Mouse (Mus musculus): Measurements from ENCODE around the gene Ice1.

Ice1 gene

DNA sequence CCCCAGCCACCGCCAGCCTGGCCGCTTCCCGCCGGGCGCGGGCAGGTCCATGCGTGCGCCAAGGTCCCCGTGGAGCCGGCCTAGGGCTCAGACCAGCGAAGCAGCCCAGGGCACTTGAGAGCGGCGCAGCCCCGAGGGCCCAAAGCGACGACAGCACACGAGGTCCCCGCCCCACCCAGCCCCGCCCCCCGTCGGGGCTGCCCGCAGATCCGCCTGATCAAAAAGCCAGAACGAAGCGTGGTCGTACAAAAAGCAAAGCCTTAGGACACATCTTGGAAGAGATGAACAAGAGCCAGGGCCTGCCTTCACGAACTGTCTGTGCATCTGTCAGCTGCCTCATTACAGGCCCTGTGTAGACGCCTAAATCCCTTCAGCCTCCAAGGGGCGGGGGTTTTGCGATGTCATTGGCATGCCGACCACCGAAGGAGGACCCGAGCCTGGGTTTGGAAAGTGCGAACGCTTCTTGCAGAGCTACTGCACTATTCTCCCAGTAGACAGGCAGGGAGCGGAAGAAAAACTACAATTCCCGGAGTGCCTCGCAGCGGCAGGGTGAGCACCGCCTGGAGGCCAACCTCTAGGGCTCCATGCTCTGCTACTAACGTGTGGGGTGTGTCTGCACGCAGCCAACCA is 343 bp upstream of the Ice1 start:
- peak; percentile 98 for DNase-seq

DNA sequence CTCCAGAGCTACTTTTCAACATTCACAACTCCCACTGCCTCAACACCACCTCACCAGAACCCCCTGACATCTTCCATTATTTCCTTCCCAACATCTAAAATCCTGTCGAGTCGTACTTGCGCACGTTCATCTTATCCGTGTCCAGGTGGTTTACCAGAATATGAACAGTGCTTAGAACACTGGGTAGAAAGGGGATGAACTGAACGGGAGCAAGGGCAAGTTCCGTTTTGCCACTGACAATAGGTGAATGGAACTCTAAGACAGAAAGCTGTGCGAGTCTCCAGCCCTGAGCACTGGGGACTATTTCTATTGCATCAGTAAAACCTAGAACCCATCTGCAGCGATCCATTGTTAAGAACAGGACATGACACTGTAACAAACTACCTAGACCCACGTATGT is 728 bp downstream of the Ice1 start:
- no peak for DNase-seq

DNA sequence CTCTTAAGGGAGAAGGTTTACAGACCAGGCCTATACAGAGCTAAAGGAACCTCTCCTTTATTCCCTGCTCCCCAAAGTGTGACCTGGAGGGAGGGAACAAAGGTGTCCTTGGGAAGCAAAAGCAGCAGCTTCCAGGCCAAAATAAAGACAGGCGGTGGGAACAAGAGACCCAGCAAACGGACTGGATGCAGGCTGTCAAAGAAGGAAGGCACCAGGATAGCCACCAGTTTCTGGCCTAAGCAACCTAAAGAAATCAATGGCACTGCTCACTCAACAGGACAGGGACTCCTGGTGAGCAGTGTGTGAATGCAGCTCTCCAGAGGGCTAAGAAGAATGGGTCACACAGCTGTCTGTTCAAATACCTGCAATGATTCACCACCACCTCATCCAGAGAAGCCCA is 1.8 kb downstream of the Ice1 start:
- no peak for DNase-seq

DNA sequence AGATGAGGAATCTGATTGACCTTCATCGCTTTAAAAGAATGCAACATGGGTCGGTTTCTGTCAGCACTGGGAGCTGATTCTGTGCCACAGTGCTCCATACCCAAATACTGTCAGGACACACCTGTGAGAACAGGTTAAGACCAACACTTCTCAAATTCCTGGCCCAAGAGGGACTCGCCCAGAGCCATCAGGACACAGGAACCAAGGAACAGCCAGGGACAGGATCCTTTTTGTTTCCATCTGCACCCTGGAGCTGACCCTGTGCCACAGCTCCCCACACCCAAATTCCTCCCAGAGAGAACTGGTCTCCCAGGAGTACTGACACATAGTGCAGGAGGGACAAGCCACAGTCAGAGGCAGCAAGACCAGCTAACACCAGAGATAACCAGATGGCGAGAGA is 11.0 kb downstream of the Ice1 start:
- DNase-seq = no peak

DNA sequence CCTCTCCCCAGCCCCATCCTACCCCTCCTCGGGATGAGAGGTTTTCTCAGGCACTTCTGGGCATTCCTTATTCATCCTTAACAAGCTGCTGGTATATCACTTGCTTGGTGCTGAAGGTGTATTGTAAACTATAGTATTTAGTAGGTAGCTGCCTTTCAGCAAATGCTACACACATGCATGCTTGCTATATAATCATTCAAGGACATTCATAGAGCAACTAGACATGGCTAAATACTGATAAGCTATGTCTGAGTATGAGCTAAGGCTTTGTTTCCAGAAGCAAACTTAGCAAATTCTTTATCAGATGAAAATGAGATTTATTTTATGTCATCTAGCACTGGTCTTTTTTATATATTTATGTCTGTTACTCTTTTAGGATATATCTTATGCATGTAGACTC is 11.8 kb downstream of the Ice1 start:
- DNase-seq = no peak

DNA sequence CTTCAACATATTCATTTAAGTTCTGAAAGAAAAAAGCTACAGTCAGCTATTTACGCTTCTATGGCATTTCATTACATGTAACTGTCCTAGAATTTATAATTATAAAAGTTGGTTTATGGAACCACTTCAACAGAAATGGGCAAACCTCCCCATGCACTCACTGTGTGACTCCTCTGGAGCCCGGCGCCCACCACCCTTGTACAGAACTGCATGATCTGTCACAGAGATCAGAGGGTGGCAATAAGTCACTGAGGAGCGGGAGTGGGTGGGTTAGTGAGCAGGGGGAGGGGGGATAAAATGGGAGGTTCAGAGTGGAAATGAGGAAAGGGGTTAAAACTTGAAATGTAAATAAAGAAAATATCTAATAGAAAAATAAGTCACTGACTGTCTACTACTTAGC is 13.0 kb downstream of the Ice1 start:
- no peak for DNase-seq

DNA sequence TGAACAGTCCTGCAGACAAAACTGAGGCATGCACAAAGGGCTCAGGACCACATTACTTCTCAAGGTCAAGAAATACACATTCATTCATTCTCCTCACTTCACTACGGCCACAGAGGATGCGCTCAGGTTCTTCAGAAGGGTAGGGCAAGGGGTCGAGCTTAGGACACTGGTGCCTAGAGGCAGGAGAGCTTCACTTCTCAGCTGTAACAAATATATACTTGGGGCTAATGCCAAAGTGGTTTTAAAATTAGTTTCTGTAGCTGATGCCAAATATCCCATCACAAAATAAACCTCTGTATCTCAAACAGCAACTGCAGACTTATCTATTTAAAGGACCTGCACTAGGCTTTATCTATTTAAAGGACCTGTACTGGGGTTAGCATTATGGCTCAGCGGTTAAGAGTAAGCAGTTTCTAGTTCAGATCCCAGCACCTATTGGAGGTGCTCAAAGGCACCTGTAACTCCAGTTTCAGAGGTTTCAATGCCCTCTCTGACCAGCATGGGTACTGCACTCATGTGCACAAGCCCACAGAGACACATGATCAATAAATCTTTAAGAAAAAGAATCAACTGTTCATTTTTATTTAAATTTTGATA is 14.9 kb downstream of the Ice1 start:
- no peak for DNase-seq

DNA sequence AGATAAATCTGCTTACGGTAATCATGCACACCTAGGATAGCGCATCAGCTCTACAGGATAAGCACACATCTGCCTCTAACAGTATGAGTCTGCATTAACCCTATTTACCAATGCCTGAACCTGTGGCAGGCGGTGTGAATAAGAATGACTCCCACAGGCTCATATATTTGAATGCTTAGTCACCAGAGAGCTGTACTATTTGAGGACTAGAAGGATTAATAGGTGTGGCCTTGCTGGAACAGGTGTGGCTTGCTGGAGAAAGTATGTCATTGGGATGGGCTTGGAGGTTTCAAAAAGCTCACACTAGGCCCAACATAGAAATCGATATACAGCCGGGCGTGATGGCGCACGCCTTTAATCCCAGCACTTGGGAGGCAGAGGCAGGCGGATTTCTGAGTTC is 15.9 kb downstream of the Ice1 start:
- DNase-seq = no peak

DNA sequence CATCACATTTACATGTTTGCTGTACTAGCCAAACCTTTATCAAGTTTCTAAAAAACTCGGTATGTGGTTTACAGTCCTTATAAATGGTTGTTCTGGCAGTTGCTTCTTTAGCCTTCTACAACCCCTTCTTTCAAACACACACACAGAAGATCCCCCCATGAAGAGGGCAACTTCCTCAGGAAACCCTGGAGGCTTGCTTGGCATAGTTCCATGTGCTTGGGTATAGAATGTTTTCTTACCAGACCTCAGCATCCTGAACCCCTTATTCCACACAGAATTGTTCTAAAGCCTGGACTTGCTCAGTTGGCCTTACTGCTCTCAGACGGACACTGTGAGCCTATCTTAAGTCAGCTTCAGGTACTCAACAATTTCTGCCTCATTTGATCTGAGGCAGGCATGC is 24.6 kb downstream of the Ice1 start:
- no peak for DNase-seq

DNA sequence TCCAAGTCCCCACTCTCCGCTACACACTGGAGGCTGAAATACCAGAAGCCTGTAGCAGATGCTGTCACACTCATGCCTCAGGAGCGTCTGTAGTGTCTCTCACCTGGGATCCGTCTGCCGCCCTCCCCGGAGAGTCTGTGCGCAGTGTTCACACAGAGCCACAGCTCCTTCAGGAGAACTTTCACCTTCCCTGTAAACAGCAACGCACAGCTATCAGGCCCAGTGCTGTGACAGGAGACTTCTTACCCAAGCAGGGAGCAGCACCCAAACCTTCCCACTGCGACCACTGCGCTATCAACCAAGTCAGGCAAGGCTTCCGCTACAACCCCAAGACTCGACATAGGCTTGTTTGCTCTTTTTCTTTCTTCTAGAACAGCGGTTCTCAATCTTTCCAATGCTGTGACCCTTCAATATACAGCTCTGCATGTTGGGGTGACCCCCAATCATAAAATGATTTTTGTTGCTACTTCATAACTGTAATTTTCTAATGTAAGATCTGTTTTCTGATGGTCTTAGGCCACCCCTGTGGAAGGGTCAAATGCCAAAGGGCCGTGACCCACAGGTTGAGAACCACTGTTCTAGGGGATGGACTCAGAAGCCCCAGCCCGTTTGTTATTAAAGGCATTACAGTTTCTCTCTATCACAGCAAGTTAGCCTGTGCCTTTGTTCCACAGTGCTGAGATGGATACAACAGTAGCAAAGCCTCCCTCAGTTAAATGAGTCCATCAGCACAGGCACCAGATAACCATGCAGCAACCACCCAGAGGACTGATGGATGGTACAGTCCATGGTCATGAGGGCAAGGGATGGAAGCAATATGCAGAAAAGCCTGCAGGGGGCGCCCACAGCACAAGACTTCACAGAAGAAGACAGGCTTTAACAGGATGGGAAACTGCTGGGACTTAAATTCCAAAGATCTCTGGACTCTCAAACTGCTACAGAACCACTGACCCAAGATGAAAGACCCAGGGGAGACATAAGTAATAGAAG is 26.7 kb downstream of the Ice1 start:
- DNase-seq = peak; percentile 76

DNA sequence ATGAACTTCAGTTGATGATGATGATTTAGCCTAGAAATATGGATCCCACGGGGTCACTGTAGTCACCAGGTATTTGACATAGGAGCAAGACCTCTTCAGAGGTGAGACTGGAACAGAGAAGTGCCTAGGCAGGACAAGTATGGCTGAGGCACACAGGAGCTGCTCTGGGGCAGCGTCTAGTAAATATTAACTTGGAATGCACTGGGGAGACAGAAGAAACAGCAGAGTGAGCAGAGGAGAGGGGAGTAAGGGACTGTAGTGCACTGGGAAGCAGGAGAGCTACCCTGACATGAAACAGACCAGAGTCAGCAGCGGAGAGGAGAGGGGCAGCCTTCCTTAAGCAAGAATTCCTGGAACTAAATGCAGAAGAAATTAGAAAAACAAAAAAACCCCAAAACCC is 27.8 kb downstream of the Ice1 start:
- no peak for DNase-seq

DNA sequence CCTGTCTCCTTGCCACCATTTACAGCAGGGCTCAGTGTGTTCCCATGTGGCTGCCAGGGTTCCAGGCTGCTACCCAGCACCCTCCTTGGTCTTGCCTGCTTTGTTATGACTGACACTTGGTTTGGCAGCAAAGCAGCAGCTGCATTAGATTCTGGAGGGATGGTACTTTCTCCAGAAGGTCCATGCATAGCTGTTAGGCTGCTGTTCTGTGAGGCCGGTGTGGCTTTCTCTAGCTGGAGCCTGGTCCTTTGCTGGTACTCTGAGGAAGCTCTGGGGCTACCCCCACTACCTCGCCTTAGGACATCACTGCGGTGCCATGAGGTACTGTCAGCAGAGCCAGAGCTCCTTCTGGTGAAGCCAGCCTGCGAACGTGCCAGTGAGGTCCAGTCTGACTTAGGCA is 32.1 kb downstream of the Ice1 start:
- no peak for DNase-seq

DNA sequence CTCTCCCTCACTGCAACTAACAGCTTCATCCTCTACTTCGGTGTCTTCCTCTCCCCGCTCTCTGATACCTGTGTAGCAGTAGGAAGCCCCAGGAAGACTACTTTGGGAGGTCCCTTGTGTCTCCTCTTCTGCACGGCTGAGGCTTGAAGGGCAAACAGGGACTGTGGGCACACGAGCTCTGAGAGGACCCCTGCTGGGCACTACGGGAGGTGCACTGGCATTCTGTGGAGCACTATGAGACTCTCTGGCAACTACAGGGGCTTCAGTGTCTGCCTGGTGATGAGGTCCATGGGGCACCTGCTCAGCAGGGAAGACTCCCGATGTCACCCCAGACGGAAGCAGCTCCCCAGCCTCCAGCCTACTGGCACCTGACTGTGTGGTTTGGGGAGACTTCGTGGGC is 32.7 kb downstream of the Ice1 start:
- no peak for DNase-seq

DNA sequence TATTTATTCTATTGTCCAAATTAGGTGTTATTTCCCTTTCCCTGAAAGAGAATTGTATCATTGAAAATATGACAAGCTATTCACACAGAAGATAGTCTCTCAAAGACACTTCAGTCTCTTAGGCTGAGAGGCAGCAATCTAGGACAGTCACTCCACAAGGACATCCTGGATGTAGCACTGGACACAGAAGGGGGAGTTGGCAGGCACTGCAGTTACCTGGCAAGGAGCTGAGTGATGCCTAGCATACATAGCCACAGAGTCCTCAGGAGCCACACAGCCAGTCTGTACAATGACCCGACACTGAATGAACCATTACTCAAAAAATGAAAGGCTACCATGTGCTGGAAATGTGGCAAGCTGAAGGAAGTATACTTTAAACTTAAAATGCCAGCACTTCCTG is 35.9 kb downstream of the Ice1 start:
- DNase-seq = no peak

DNA sequence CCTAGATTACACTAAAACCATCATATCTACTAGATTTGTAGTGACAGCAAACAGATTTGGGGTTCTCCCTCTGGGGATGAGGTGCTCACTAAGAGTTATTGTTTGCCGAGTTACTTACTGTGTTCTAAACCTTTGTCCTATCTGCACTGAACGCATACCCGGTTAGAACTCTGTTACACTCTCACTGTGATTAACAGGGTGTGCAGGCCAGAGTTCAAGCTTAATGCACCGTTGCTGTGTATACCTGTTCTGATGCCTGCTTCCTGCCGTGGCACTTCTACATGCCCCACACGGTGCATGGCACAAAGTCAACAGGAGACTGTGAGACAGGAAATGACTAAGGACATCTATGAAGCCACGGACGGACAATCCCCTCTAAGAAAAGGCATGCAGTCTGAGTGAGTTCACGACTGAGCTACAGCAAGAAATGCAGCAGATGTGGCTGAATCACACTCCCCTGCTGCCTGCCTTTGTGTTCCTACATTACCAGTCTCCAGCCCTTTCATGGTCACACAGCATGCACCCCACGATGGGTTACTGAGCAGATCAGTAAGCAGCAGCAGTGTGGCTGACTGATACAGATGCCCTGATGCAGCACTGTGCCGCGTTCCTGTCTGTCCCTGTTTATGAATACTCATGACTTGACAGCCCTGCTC is 37.3 kb downstream of the Ice1 start:
- no peak for DNase-seq

DNA sequence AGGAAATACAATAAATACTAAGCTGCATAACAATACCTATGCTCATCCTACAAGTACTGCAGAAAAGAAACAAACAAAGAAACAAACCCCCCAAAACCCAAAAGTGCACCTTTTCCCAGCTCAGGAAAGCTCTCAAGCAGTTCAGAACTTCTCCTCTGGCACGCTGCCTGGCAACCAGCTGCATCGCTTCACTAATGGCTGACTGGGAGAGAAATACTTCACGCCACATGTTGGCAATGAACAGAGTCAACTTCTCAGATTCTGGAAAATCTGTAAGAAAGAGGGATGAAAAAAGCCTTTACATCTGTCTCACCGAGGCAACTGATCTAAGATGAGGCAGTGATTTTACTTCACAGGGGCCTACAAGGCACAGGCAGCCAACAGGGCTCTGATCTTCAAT is 38.5 kb downstream of the Ice1 start:
- peak; percentile 65 for DNase-seq

DNA sequence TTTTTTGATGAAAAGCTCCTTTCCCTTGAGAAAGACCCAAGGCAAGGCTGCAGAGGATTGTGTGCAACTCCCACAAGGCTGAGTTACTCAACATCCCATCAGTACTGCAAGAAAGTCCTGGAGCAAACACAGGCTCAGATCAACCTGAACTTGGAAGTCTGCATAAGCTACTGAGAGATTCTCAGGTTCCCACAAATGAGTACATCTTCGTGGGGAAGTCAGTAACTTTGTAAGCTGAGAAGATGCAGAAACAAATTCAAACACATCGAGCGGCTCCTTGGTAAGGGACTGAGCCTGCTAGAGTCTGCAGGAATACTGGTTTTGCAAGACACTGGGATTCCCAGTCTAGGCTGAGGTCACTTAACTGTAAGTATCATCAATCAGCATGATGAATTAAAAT is 40.5 kb downstream of the Ice1 start:
- DNase-seq = no peak

DNA sequence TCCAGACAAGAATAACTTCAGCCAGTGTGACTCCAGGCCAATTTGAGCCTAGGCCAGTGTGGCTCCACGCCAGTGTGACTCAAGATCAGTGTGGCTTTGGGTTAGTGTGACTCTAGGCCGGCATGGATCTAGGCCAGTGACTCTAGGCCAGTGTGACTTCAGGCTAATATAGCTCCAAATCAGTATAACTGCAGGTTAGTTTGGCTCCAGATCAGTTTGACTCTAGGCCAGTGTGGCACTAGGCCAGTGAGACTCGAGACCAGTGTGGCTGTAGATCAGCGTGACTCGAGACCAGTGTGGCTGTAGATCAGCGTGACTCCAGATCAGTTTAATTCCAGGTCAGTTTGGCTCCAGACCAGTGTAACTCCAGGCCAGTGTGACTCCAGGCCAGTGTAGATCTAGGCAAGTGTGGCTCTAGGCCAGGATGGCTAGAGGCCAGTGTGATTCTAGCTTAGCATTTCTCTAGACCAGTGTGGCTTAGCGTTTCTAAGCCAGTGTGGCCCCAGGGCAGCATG is 47.1 kb downstream of the Ice1 start:
- DNase-seq = peak; percentile 91

DNA sequence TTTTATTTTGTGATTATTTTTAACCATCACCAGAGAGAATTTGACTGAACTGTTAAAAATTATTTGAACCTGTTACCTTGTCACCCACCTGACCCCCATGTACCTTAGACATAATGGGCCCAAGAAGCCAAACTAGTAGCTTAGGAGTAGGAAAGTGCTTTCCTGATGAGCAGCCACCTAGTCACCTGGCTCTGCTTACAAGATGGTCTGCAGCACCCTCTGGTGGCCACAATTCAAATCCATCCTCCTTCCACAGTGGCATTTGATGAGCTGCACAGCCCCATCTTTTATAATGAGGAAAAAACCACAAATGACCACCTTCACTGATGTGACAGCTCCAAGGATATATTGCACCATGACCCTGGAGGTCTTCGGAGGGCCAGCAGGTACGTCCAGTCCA is 50.5 kb downstream of the Ice1 start:
- DNase-seq = peak; percentile 50

DNA sequence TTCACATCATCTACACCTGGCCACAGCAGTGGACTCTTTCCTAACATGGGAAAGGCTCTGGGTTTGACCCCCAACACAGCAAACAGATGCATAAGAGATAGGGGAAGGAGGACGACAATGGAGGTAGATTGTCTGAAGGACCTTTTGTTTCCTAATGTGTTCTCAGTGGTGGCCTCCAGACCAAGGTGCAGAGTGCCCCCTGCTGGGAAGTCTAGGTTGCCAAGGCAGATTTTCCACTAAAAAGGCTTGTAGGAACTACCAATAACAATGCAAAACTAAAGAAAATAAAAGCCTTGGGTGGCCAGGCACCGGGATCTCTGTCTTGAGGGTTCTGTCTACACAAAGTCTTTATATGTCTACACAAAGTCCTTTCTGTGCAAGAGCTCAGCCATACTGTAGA is 54.9 kb downstream of the Ice1 start:
- peak; percentile 43 for DNase-seq

DNA sequence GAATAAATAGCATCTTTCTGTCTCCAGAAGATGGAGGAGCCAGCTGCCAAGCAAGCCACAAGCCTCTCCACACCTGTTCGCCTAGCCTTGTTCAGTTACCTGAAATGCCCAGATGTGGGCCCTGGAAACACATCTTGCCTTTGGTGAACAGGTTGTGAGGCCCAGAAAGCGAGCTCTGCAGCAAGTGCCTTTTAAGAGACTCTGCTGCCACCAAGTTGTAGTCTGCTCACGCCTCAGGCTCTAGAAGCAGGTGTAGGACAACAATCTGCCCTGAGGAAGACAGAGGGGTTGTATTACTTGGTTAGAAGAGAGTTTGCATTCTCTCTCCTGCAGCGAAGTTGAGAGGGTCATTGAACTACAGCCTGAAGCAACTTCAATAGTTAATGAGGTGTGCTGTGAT is 55.9 kb downstream of the Ice1 start:
- no peak for DNase-seq

DNA sequence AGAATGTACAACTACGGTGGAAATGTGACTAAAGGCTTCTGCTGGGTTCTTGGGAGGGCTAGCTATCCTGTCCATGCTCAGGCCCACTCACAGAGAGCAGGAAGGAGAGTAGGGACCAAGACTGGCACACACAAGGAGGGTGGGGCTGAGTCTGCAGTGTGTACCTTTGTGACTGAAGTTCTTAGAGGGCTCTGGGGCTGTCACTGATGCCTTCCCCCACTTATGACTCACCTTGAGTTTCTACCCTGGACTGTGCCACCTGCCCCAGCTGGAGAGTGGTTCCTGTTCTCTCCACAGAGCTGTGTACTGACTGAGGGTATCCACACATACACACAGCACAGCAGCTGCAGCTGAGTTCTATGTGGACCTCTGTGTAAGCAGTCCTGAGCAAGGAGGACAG is 63.2 kb downstream of the Ice1 start:
- no peak for DNase-seq

DNA sequence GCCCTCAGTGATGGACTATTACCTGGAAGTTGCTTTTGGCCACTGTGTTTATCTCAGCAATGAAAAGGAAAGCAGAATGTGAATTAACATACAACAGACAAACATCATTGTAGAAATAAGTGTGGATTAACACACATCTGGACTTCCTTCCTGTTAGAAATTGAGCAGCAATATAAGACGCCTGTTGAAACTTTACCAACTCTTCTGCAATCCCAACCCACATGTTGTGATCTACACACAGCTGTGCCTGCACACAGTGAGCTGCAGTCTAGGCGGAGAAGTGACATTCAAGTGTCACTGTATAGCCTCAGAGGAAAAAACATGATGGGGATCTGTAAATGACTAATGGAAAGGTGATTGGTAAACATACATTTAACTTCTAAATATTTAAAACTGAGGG is 69.5 kb downstream of the Ice1 start:
- no peak for DNase-seq
